Mouse (Mus musculus) thymus, postnatal 0 days (tissue): ENCODE measurements around the gene Ppp4r3a. TPM values are rescaled to one million over a fixed set of nuclear protein-coding genes. Genes with fewer than 3 reads are reported as not detected.

ENCODE experiments used
- DNase-seq: peaks from one replicate; pipeline ENCODE4 v3.0.0-alpha.2; 2015; ENCODE audit warnings: low spot score
- microRNA counts: library from miRNA; unstranded; fragments of <30 nt; microRNA quantifications from one replicate; lab custom pipeline; 2015
- microRNA-seq: library from miRNA; unstranded; fragments of <30 nt; microRNA quantifications from one replicate; pipeline ENCODE4, GENCODE M21; 2016; ENCODE audit warnings: borderline number of aligned reads
- polyA plus RNA-seq: library from polyadenylated mRNA; unstranded; fragments of >200 nt; fragmentation: Nextera tagmentation; extraction: Ambion mirVana; gene quantifications from 2 replicates; pipeline ENCODE4 v1.2.1, GENCODE M21; 2015

The Ppp4r3a gene
- polyA plus RNA-seq, 1 experiment from 2014 or later, result 44.2 TPM

- peak; percentile 44 for DNase-seq
Observed at GRCm38 (mm10) chr12:100994140-100995015, 89.1 kb downstream of the Ppp4r3a start.

- DNase-seq, result no peak
Observed at GRCm38 (mm10) chr12:100993146-100993545, 90.4 kb downstream of the Ppp4r3a start.

GRCm38 (mm10) chr12:100992505-100992904, 91.0 kb downstream of the Ppp4r3a start:
- no peak for DNase-seq

- no peak for DNase-seq
Observed at GRCm38 (mm10) chr12:100991119-100991518, 92.4 kb downstream of the Ppp4r3a start.

GRCm38 (mm10) chr12:100990291-100990690, 93.2 kb downstream of the Ppp4r3a start:
- no peak for DNase-seq

GRCm38 (mm10) chr12:100989780-100990288, 93.7 kb downstream of the Ppp4r3a start:
- no peak for DNase-seq

MicroRNAs within 50 kb of the gene (microRNA counts, 519-probe panel; counts per million panel counts)
- 473 counts per million, percentile 71 among the panel's probes with 10 or more counts for microRNA mmu-miR-1190 (lab: Ali Mortazavi, UCI)

Small RNA genes within 50 kb of the gene (microRNA-seq; reads per million reads assigned to microRNA genes)
- not detected for gene Mir1190

Other genes with a start within 250 kb of the Ppp4r3a start
- 6.8 and 7.5 TPM in 2 replicates for gene Gpr68, start 175.5 kb downstream of the Ppp4r3a start, polyA plus RNA-seq
- 17.1 and 24.5 TPM in 2 replicates for gene Ccdc88c, start 54.6 kb downstream of the Ppp4r3a start, polyA plus RNA-seq